Mouse (Mus musculus) bone marrow, adult 2 months (tissue): ENCODE data around the gene Tha1.

ENCODE experiments used
- CTCF ChIP-seq: fragments of 200-500 bp; IDR thresholded peaks from 2 replicates; pipeline ENCODE4 v1.5.1; 2011; ENCODE audit warnings: low read length, control low read depth; ENCODE audit not compliant: control insufficient read depth, insufficient read depth
- POLR2A ChIP-seq: fragments of 200-500 bp; IDR thresholded peaks from 2 replicates; pipeline ENCODE4 v1.6.1; 2011; ENCODE audit warnings: low read depth, mild to moderate bottlenecking, control low read depth, low read length, borderline replicate concordance; ENCODE audit not compliant: control insufficient read depth

DNA sequence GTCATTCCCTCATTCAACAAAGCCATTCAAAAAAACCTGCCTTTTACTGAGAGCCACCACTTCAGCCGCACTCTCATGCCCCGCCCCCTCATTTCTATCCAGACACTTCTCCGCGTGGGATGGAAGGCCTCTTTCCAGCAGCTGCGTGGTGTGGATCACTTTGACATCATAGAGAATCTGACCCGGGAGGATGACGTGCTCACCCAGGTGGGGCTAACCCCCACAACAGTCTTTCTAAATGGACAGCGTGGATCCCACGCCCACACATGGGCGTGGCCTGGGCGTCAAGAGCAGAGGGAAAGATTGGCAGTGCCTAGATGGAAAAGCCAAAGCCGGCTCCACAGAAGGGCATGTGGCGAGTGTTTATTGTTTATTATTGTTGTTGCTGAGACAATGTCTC is 37.0 kb downstream of the Tha1 start:
- TF ChIP-seq POLR2A (no peak), CTCF (no peak)
